Mouse (Mus musculus): Measurements from ENCODE around the gene Nat9. TPM values are rescaled to one million over a fixed set of nuclear protein-coding genes. Genes with fewer than 3 reads are reported as not detected.

Gene Nat9
- polyA plus RNA-seq, 1 experiment from 2014 or later = 19.5 TPM

- no peaks in the 10 kb centered on the region for H3K4me1 ChIP-seq (replicated peaks; ENCODE audit: control insufficient read depth, insufficient read depth, low read length)
- H3K9me3 ChIP-seq (ENCODE audit: control insufficient read depth, low read length) = no peaks in the 10 kb centered on the region
- ATAC-seq (ENCODE audit: low FRiP score) = no peak
- H3K27me3 ChIP-seq (ENCODE audit: control insufficient read depth, insufficient read depth, low read length) = peaks cover 20% of the 10 kb centered on the region
- no peaks in the 10 kb centered on the region for H3K36me3 ChIP-seq (ENCODE audit: control insufficient read depth, insufficient read depth, low read length)
- WGBS = 82% methylated on average over 6 of the region's 6 CpGs
- no peak overlapping the region for H3K4me2 ChIP-seq (replicated peaks; ENCODE audit: low read depth, low read length)
- H3K27ac ChIP-seq (ENCODE audit: low read depth, low read length) = no peak overlapping the region
- no peak overlapping the region for H3K9ac ChIP-seq (ENCODE audit: low read depth, low read length)
- DNase-seq (ENCODE audit: low spot score) = no peak
- no peak overlapping the region for H3K4me3 ChIP-seq (ENCODE audit: low read depth, low read length)
Observed at GRCm38 (mm10) chr11:115150741-115151254, 36.9 kb downstream of the Nat9 start.

DNA sequence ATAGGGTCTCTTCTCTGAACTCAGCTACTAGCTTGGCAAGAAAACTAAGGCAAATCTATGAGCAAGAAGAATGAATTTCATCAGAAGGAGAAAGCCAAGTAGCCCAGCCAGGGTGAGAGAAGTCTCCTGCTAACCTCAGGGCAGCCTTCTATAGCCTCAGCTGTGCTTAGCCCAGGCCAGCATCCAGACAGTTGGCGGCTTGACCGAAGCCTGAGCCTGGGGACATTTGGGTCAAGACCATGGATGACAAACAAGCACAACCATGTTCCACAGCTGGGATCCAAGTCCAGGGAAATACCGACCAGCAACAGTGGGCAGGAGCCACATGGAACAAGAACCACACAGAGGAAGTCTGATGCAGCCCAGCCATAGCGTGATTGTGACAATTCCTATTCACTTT lies 39.8 kb downstream of the Nat9 start:
- no peak overlapping the region for H3K4me2 ChIP-seq (replicated peaks; ENCODE audit: low read depth, low read length)
- no peaks in the 10 kb centered on the region for H3K36me3 ChIP-seq (ENCODE audit: control insufficient read depth, insufficient read depth, low read length)
- H3K9ac ChIP-seq (ENCODE audit: low read depth, low read length) = no peak overlapping the region
- 86% methylated on average over 4 of the region's 4 CpGs for WGBS
- no peaks in the 10 kb centered on the region for H3K9me3 ChIP-seq (ENCODE audit: control insufficient read depth, low read length)
- no peak overlapping the region for H3K4me3 ChIP-seq (ENCODE audit: low read depth, low read length)
- peaks cover under 1% of the 10 kb centered on the region; the same call in 1 of the 2 replicates for H3K27me3 ChIP-seq (ENCODE audit: control insufficient read depth, insufficient read depth, low read length)
- ATAC-seq (ENCODE audit: low FRiP score) = no peak
- no peak overlapping the region for H3K27ac ChIP-seq (ENCODE audit: low read depth, low read length)
- H3K4me1 ChIP-seq (replicated peaks; ENCODE audit: control insufficient read depth, insufficient read depth, low read length) = no peaks in the 10 kb centered on the region
- DNase-seq (ENCODE audit: low spot score) = no peak

GRCm38 (mm10) chr11:115141970-115142369 lies 45.7 kb downstream of the Nat9 start:
- Histone ChIP-seq H3K4me1 (replicated peaks; ENCODE audit: control insufficient read depth, insufficient read depth, low read length) (no peaks in the 10 kb centered on the region), H3K4me3 (ENCODE audit: low read depth, low read length) (no peak overlapping the region), H3K36me3 (ENCODE audit: control insufficient read depth, insufficient read depth, low read length) (no peaks in the 10 kb centered on the region), H3K27me3 (ENCODE audit: control insufficient read depth, insufficient read depth, low read length) (no peaks in the 10 kb centered on the region), H3K9me3 (ENCODE audit: control insufficient read depth, low read length) (no peaks in the 10 kb centered on the region), H3K9ac (ENCODE audit: low read depth, low read length) (no peak overlapping the region), H3K27ac (ENCODE audit: low read depth, low read length) (no peak overlapping the region), H3K4me2 (replicated peaks; ENCODE audit: low read depth, low read length) (no peak overlapping the region)
- no peak for ATAC-seq (ENCODE audit: low FRiP score)
- 86% methylated on average over 2 of the region's 2 CpGs for WGBS
- DNase-seq (ENCODE audit: low spot score) = no peak

DNA sequence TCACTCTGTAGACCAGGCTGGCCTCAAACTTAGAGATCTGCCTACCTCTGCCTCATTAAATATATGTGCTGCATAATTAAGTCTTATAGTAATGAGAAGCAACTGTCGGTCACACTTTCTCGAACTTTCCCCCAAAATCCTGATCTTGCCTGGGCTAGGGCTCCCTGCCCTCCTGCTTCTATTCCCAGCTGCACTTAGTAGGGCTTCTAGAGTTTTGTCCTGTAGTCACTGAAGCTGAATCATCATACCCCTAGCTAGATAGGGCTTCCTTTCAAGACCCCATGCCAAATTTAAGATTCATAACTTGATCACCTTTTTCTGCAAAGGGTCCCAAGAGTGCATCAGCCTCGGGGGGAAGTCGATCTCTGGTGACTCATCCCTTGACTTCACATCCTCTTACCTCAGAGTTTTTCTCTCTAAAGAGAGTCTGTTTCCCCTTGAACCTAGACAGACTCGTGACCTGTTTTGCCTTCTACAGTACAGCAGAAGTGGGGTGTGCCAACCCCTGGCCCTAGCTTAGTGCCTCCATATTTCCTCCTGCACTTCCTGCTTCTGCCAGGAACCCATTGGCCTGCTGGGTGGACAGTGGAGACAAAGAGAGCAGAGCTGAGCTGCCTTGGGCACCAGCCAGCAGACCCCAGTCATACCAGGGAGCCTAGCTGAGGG lies 48.9 kb downstream of the Nat9 start:
- no peak for ATAC-seq (ENCODE audit: low FRiP score)

GRCm38 (mm10) chr11:115133800-115134199 lies 53.9 kb downstream of the Nat9 start, which contains the start of gene Cd300lf:
Cd300lf (minus strand) TSS chr11:115133992.
- no peak for DNase-seq (ENCODE audit: low spot score)
- H3K27me3 ChIP-seq (ENCODE audit: control insufficient read depth, insufficient read depth, low read length) = no peaks in the 10 kb centered on the region
- H3K4me1 ChIP-seq (replicated peaks; ENCODE audit: control insufficient read depth, insufficient read depth, low read length) = no peaks in the 10 kb centered on the region
- no peak within 1 kb of the TSS for H3K9ac ChIP-seq (ENCODE audit: low read depth, low read length)
- WGBS = 85% methylated on average over 8 of the region's 8 CpGs
- no peak within 1 kb of the TSS for H3K27ac ChIP-seq (ENCODE audit: low read depth, low read length)
- H3K4me3 ChIP-seq (ENCODE audit: low read depth, low read length) = no peak within 1 kb of the TSS
- H3K4me2 ChIP-seq (replicated peaks; ENCODE audit: low read depth, low read length) = no peak within 1 kb of the TSS
- no peaks in the 10 kb centered on the region for H3K9me3 ChIP-seq (ENCODE audit: control insufficient read depth, low read length)
- ATAC-seq (ENCODE audit: low FRiP score) = no peak
- H3K36me3 ChIP-seq (ENCODE audit: control insufficient read depth, insufficient read depth, low read length) = no peaks in the 10 kb centered on the region

More for the DNA sequence above, 48.9 kb downstream of the Nat9 start:
- H3K9me3 ChIP-seq (ENCODE audit: control insufficient read depth, low read length) = no peaks in the 10 kb centered on the region
- no peaks in the 10 kb centered on the region for H3K4me1 ChIP-seq (replicated peaks; ENCODE audit: control insufficient read depth, insufficient read depth, low read length)
- H3K4me3 ChIP-seq (ENCODE audit: low read depth, low read length) = no peak overlapping the region
- H3K9ac ChIP-seq (ENCODE audit: low read depth, low read length) = no peak overlapping the region
- no peaks in the 10 kb centered on the region for H3K36me3 ChIP-seq (ENCODE audit: control insufficient read depth, insufficient read depth, low read length)
- H3K27ac ChIP-seq (ENCODE audit: low read depth, low read length) = no peak overlapping the region
- DNase-seq (ENCODE audit: low spot score) = no peak
- H3K27me3 ChIP-seq (ENCODE audit: control insufficient read depth, insufficient read depth, low read length) = no peaks in the 10 kb centered on the region
- no peak overlapping the region for H3K4me2 ChIP-seq (replicated peaks; ENCODE audit: low read depth, low read length)
- 82% methylated on average over 5 of the region's 5 CpGs for WGBS

Other genes starting within 250 kb of the Nat9 start
- not detected in 2 replicates for gene Cd300c, start 218.7 kb downstream of the Nat9 start, polyA plus RNA-seq (2014; fragmentation: Nextera tagmentation; extraction: Ambion mirVana)
- 0.13 and 0.25 TPM in 2 replicates for gene Cd300ld, start 197.9 kb downstream of the Nat9 start, polyA plus RNA-seq (2014; fragmentation: Nextera tagmentation; extraction: Ambion mirVana)
- gene Cd300c2, start 186.0 kb downstream of the Nat9 start, polyA plus RNA-seq (2014; fragmentation: Nextera tagmentation; extraction: Ambion mirVana) = 1.1 and 1.2 TPM in 2 replicates
- gene Cd300ld2, start 171.7 kb downstream of the Nat9 start, polyA plus RNA-seq (2014; fragmentation: Nextera tagmentation; extraction: Ambion mirVana) = not detected in 2 replicates
- not detected in 2 replicates for gene Cd300ld4, start 160.8 kb downstream of the Nat9 start, polyA plus RNA-seq (2014; fragmentation: Nextera tagmentation; extraction: Ambion mirVana)
- gene Cd300ld5, start 150.1 kb downstream of the Nat9 start, polyA plus RNA-seq (2014; fragmentation: Nextera tagmentation; extraction: Ambion mirVana) = not detected in 2 replicates
- gene Cd300ld3, start 139.4 kb downstream of the Nat9 start, polyA plus RNA-seq (2014; fragmentation: Nextera tagmentation; extraction: Ambion mirVana) = not detected in 2 replicates
- gene Cd300e, start 125.7 kb downstream of the Nat9 start, polyA plus RNA-seq (2014; fragmentation: Nextera tagmentation; extraction: Ambion mirVana) = not detected in 2 replicates
- 0.42 and 0.85 TPM in 2 replicates for gene Rab37, start 96.4 kb downstream of the Nat9 start, polyA plus RNA-seq (2014; fragmentation: Nextera tagmentation; extraction: Ambion mirVana)
- gene Cd300lf, start 53.9 kb downstream of the Nat9 start, polyA plus RNA-seq (2014; fragmentation: Nextera tagmentation; extraction: Ambion mirVana) = 0.22 TPM in 1 of 2 replicates, not detected in the other
- gene Slc9a3r1, start 24.5 kb downstream of the Nat9 start, polyA plus RNA-seq (2014; fragmentation: Nextera tagmentation; extraction: Ambion mirVana) = 29.5 and 33.7 TPM in 2 replicates
- gene Tmem104, start 372 bp downstream of the Nat9 start, polyA plus RNA-seq (2014; fragmentation: Nextera tagmentation; extraction: Ambion mirVana) = 7.2 and 7.3 TPM in 2 replicates
- gene Grin2c, start 79.4 kb upstream of the Nat9 start, polyA plus RNA-seq (2014; fragmentation: Nextera tagmentation; extraction: Ambion mirVana) = 0.25 and 0.43 TPM in 2 replicates
- 11.6 and 14.9 TPM in 2 replicates for gene Fdxr, start 89.2 kb upstream of the Nat9 start, polyA plus RNA-seq (2014; fragmentation: Nextera tagmentation; extraction: Ambion mirVana)
- 0.40 and 0.52 TPM in 2 replicates for gene Fads6, start 109.8 kb upstream of the Nat9 start, polyA plus RNA-seq (2014; fragmentation: Nextera tagmentation; extraction: Ambion mirVana)
- not detected in 2 replicates for gene Otop2, start 119.3 kb upstream of the Nat9 start, polyA plus RNA-seq (2014; fragmentation: Nextera tagmentation; extraction: Ambion mirVana)
- 0.05 TPM in 1 of 2 replicates, not detected in the other for gene Ush1g, start 134.2 kb upstream of the Nat9 start, polyA plus RNA-seq (2014; fragmentation: Nextera tagmentation; extraction: Ambion mirVana)
- gene Otop3, start 146.9 kb upstream of the Nat9 start, polyA plus RNA-seq (2014; fragmentation: Nextera tagmentation; extraction: Ambion mirVana) = 0.15 and 0.20 TPM in 2 replicates
- 10.9 and 15.3 TPM in 2 replicates for gene Hid1, start 179.9 kb upstream of the Nat9 start, polyA plus RNA-seq (2014; fragmentation: Nextera tagmentation; extraction: Ambion mirVana)
- gene Cdr2l, start 194.1 kb upstream of the Nat9 start, polyA plus RNA-seq (2014; fragmentation: Nextera tagmentation; extraction: Ambion mirVana) = 19.0 and 20.0 TPM in 2 replicates
- 226 and 243 TPM in 2 replicates for gene Mrpl58, start 215.9 kb upstream of the Nat9 start, polyA plus RNA-seq (2014; fragmentation: Nextera tagmentation; extraction: Ambion mirVana)
- 899 and 905 TPM in 2 replicates for gene Atp5h, start 232.1 kb upstream of the Nat9 start, polyA plus RNA-seq (2014; fragmentation: Nextera tagmentation; extraction: Ambion mirVana)
- gene Kctd2, start 232.3 kb upstream of the Nat9 start, polyA plus RNA-seq (2014; fragmentation: Nextera tagmentation; extraction: Ambion mirVana) = 21.0 and 27.5 TPM in 2 replicates

Measured in hindbrain, embryonic 11.5 days (tissue).